Mouse (Mus musculus) brain, embryonic 14.5 days (tissue): ENCODE measurements at regions not wholly inside any gene's neighbourhood (a gene's known extent, or its start where the extent isn't known, plus 50 kb on each side); places are given as distances from the start of the nearest gene placed in this dataset.
A peak's percentile ranks its signal among the peaks of the same experiment; 100 is the strongest.

Experiments
- DNase-seq: peaks from one replicate; pipeline ENCODE4 v3.0.0-alpha.2; 2011; ENCODE audit warnings: low read depth
- CTCF ChIP-seq: fragments of 200-500 bp; IDR thresholded peaks from 2 replicates; pipeline ENCODE4 v1.5.1; 2012; ENCODE audit warnings: inconsistent platforms, mild to moderate bottlenecking, moderate library complexity, borderline replicate concordance; ENCODE audit not compliant: insufficient read depth, insufficient read length; ENCODE audit errors: extremely low read depth
- POLR2A ChIP-seq: fragments of 200-500 bp; IDR thresholded peaks from 2 replicates; pipeline ENCODE4 v1.6.1; 2012; ENCODE audit warnings: mild to moderate bottlenecking, inconsistent platforms, borderline replicate concordance; ENCODE audit not compliant: poor library complexity, insufficient read depth, insufficient read length, severe bottlenecking; ENCODE audit errors: extremely low read depth

DNA sequence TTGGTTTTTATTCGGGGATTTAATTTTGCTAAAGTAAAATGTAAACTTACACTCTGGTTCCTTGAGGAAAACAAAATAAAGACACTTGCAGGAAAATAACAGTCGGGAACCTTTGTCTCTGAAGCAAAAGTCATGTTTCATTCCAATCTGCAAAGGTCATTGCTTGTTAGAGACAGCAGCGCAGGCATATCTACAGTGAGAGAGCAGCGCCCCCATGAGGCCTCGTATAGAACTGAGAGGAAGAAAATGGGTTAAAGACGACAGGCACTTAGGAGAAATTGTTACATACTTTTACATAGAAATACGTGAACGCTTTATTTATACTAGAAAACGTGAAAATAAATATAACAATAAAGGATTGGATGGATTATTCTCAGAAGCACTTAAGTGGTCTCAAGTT is 93.1 kb upstream of the Fmr1 start:
- TF ChIP-seq CTCF (peak; percentile 60; the same call in 1 of the 2 replicates), POLR2A (no peak)
- peak; percentile 71 for DNase-seq

DNA sequence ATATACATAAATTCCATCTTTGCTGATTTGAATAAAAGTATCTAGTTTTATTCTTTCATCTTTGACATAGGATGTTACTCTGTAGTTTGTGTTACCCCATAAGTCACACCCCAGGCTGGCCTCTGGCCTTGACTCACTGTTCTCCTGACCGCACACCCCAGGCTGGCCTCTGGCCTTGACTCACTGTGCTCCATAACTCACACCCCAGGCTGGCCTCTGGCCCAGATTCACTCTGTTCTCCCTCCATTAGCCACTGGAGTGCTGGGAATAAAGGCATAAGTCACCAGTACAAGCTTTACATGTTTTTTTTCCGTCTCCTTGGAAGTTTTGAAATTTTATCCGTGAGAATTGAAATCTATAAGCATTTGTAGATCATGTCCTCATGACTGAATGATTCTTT is 56.2 kb upstream of the Fmr1 start:
- no peak for DNase-seq
- no peak for TF ChIP-seq CTCF
- TF ChIP-seq POLR2A, result no peak
